Mouse (Mus musculus) myocyte (in vitro differentiated cells): ENCODE data around the gene Limch1. TPM values are rescaled to one million over a fixed set of nuclear protein-coding genes. Genes with fewer than 3 reads are reported as not detected.

Source experiments
- H3K27me3 ChIP-seq: one replicate; pipeline ENCODE4 v1.6.1; 2011; ENCODE audit not compliant: control insufficient read depth, insufficient read depth, insufficient read length
- H3K36me3 ChIP-seq: one replicate; pipeline ENCODE4 v1.6.1; 2011; ENCODE audit not compliant: control insufficient read depth, insufficient read depth
- H3K4me2 ChIP-seq: one replicate; pipeline ENCODE4 v1.6.1; 2011; ENCODE audit warnings: low read depth, control low read depth
- H3K4me3 ChIP-seq: one replicate; pipeline ENCODE4 v1.5.1; 2011; ENCODE audit warnings: mild to moderate bottlenecking, control low read depth, moderate library complexity
- H3K79me2 ChIP-seq: one replicate; pipeline ENCODE4 v1.6.1; 2011; ENCODE audit not compliant: control insufficient read depth, insufficient read depth
- H3ac ChIP-seq: one replicate; pipeline ENCODE4 v1.6.1; 2011; ENCODE audit not compliant: control insufficient read depth, insufficient read length
- CEBPB ChIP-seq: IDR thresholded peaks from 2 replicates; pipeline ENCODE4 v1.6.1; 2011; ENCODE audit warnings: mild to moderate bottlenecking, moderate library complexity; ENCODE audit not compliant: poor library complexity, insufficient read depth, severe bottlenecking
- E2F4 ChIP-seq: IDR thresholded peaks from one replicate; pipeline ENCODE4 v1.6.1; 2011; ENCODE audit warnings: mild to moderate bottlenecking, control low read depth, moderate library complexity; ENCODE audit not compliant: insufficient read depth
- MAX ChIP-seq: IDR thresholded peaks from one replicate; pipeline ENCODE4 v1.6.1; 2011; ENCODE audit warnings: low read depth, mild to moderate bottlenecking, control low read depth
- MYOD1 ChIP-seq, 3 experiments: IDR thresholded peaks; one replicate each; pipeline ENCODE4 v1.6.1; 2011; ENCODE audit warnings: control low read depth in 2 of 3, low read depth in 2 of 3, mild to moderate bottlenecking in 2 of 3, moderate library complexity in 1 of 3; ENCODE audit not compliant: insufficient read length in 2 of 3, control insufficient read depth in 1 of 3
- MYOG ChIP-seq, 3 experiments: IDR thresholded peaks; one replicate each; pipeline ENCODE4 v1.6.1; 2011; ENCODE audit warnings: control low read depth in 2 of 3, low read depth in 2 of 3, mild to moderate bottlenecking in 2 of 3; ENCODE audit not compliant: insufficient read length in 2 of 3, control insufficient read depth in 1 of 3, insufficient read depth in 1 of 3
- POLR2A ChIP-seq: IDR thresholded peaks from one replicate; pipeline ENCODE4 v1.6.1; 2011; ENCODE audit warnings: low read depth, mild to moderate bottlenecking, control low read depth, moderate library complexity; ENCODE audit not compliant: insufficient read length
- POLR2AphosphoS2 ChIP-seq: IDR thresholded peaks from one replicate; pipeline ENCODE4 v1.6.1; 2011; ENCODE audit warnings: low read depth, control low read depth; ENCODE audit not compliant: insufficient read length
- REST ChIP-seq: IDR thresholded peaks from one replicate; pipeline ENCODE4 v1.6.1; 2011; ENCODE audit warnings: mild to moderate bottlenecking, control low read depth, moderate library complexity; ENCODE audit not compliant: insufficient read depth, insufficient read length
- SRF ChIP-seq: IDR thresholded peaks from one replicate; pipeline ENCODE4 v1.6.1; 2011; ENCODE audit warnings: low read depth; ENCODE audit not compliant: control insufficient read depth, insufficient read length
- TCF12 ChIP-seq: IDR thresholded peaks from one replicate; pipeline ENCODE4 v1.6.1; 2011; ENCODE audit warnings: mild to moderate bottlenecking, control low read depth; ENCODE audit not compliant: poor library complexity, insufficient read depth, severe bottlenecking
- TCF3 ChIP-seq: IDR thresholded peaks from one replicate; pipeline ENCODE4 v1.6.1; 2011; ENCODE audit warnings: low read depth, control low read depth; ENCODE audit not compliant: insufficient read length
- USF1 ChIP-seq: IDR thresholded peaks from one replicate; pipeline ENCODE4 v1.6.1; 2011; ENCODE audit warnings: low read depth, mild to moderate bottlenecking, control low read depth, moderate library complexity
- polyA plus RNA-seq: library from polyadenylated mRNA; unstranded; fragments of >200 nt; fragmentation: generic; extraction: Trizol; gene quantifications from one replicate; pipeline ENCODE4 v1.2.1, GENCODE M21; 2012; ENCODE audit warnings: missing spikeins

Gene Limch1
- polyA plus RNA-seq, 1 experiment: 0.79 TPM

DNA sequence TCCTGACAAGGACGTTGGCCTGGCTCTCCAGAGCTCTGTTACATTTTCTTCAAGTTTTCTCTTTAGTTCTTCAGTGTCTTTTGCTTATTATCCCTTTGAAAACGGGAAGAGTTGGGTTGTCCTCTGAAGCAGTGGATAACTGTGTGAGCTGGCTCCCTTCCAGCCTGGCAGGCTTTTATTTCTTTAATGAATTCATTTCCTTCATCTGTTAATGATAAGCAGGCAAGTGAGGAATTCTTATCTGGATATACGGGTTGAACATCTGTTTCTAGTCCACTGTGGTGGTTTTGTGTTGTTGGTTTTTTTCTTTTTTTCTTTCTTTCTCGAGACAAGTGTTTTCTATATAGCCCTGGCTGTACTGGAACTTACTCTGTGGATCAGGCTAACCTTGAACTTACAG lies 22.4 kb downstream of the Limch1 start:
- H3ac ChIP-seq: no peak overlapping the region
- peaks cover 18% of the 10 kb centered on the region for H3K27me3 ChIP-seq
- H3K36me3 ChIP-seq: no peaks in the 10 kb centered on the region
- H3K4me2 ChIP-seq: no peak overlapping the region
- H3K4me3 ChIP-seq: no peak overlapping the region
- no peak for TF ChIP-seq TCF3
- no peak for TF ChIP-seq TCF12
- TF ChIP-seq MAX: no peak
- no peak for TF ChIP-seq USF1
- no peak for TF ChIP-seq REST
- no peak for TF ChIP-seq E2F4
- no peak for TF ChIP-seq MYOG (IDR thresholded peaks at IDR 0.05; ENCODE audit: control insufficient read depth in 1 of 3, insufficient read depth in 1 of 3, insufficient read length in 2 of 3, low read depth in 2 of 3)
- TF ChIP-seq SRF: no peak
- TF ChIP-seq CEBPB: no peak
- TF ChIP-seq MYOD1 (IDR thresholded peaks at IDR 0.05; ENCODE audit: control insufficient read depth in 1 of 3, insufficient read length in 2 of 3, low read depth in 2 of 3): no peak
- no peak for TF ChIP-seq POLR2AphosphoS2
- TF ChIP-seq POLR2A: no peak
- H3K79me2 ChIP-seq: no peaks in the 10 kb centered on the region

- no peaks in the 10 kb centered on the region for H3K79me2 ChIP-seq
- H3K4me2 ChIP-seq: no peak overlapping the region
- TF ChIP-seq POLR2A (no peak), TCF3 (no peak), SRF (no peak), MYOD1 (IDR thresholded peaks at IDR 0.05; ENCODE audit: control insufficient read depth in 1 of 3, insufficient read length in 2 of 3, low read depth in 2 of 3) (no peak), POLR2AphosphoS2 (no peak), MAX (no peak)
- no peaks in the 10 kb centered on the region for H3K36me3 ChIP-seq
- no peak overlapping the region for H3K4me3 ChIP-seq
- peaks cover 18% of the 10 kb centered on the region for H3K27me3 ChIP-seq
- no peak overlapping the region for H3ac ChIP-seq
These were observed 23.4 kb downstream of the Limch1 start for GRCm38 (mm10) chr5:66769070-66769469.

- TF ChIP-seq SRF (no peak), POLR2AphosphoS2 (no peak), POLR2A (no peak), CEBPB (no peak), MYOD1 (IDR thresholded peaks at IDR 0.05; ENCODE audit: control insufficient read depth in 1 of 3, insufficient read length in 2 of 3, low read depth in 2 of 3) (no peak), TCF3 (no peak), MAX (no peak), E2F4 (no peak), TCF12 (no peak)
- H3ac ChIP-seq: no peak overlapping the region
- no peak overlapping the region for H3K4me3 ChIP-seq
- H3K4me2 ChIP-seq: no peak overlapping the region
- H3K36me3 ChIP-seq: no peaks in the 10 kb centered on the region
- no peaks in the 10 kb centered on the region for H3K79me2 ChIP-seq
- peaks cover 18% of the 10 kb centered on the region for H3K27me3 ChIP-seq
These were observed 23.9 kb downstream of the Limch1 start for GRCm38 (mm10) chr5:66769558-66769957.

DNA sequence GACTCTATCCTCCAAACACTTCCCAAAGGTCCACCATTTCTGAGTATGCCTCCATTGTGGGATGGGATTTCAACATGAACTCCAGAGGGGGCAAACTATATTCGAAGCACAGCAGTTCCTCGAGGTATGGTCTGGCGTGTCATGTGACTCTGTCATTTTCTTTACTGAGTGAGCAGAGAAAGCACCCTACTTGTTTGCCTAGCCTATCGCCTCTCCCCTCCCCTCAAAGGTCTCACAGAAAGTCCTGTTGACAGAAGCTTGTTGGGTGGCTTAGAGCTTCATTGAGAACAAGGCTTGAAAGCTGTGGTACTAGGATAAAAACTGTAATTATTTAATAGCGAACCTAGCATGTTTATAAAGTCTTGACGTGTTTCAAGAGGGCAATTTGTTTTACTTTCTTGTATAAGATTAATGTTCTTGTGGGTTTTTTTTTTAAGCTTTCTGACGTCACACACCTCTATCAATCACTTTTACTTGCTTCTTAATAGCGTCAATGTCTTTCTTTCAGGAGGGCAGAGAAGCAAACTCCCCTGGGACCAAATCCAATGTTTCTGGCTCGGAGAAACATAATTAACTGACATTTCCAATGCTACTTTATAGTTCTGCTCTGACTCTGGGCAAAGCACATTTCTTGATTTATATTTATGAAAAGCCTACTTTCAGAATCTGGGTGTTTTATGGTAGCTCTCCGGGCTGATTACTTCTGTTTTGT lies 32.5 kb downstream of the Limch1 start:
- Histone ChIP-seq H3K27me3 (no peaks in the 10 kb centered on the region), H3K4me2 (no peak overlapping the region), H3K79me2 (no peaks in the 10 kb centered on the region), H3K4me3 (no peak overlapping the region), H3ac (no peak overlapping the region), H3K36me3 (no peaks in the 10 kb centered on the region)
- TF ChIP-seq POLR2A: no peak
- TF ChIP-seq SRF: no peak
- TF ChIP-seq USF1: no peak
- no peak for TF ChIP-seq TCF3

- Histone ChIP-seq H3K79me2 (no peaks in the 10 kb centered on the region), H3ac (no peak overlapping the region), H3K4me3 (no peak overlapping the region), H3K36me3 (no peaks in the 10 kb centered on the region), H3K27me3 (no peaks in the 10 kb centered on the region), H3K4me2 (no peak overlapping the region)
- TF ChIP-seq E2F4: no peak
- no peak for TF ChIP-seq POLR2A
- no peak for TF ChIP-seq CEBPB
- TF ChIP-seq REST: no peak
- no peak for TF ChIP-seq MAX
- no peak for TF ChIP-seq POLR2AphosphoS2
- TF ChIP-seq SRF: no peak
- TF ChIP-seq MYOD1 (IDR thresholded peaks at IDR 0.05; ENCODE audit: control insufficient read depth in 1 of 3, insufficient read length in 2 of 3, low read depth in 2 of 3): no peak
- TF ChIP-seq USF1: no peak
- TF ChIP-seq TCF3: no peak
- no peak for TF ChIP-seq MYOG (IDR thresholded peaks at IDR 0.05; ENCODE audit: control insufficient read depth in 1 of 3, insufficient read depth in 1 of 3, insufficient read length in 2 of 3, low read depth in 2 of 3)
- TF ChIP-seq TCF12: no peak
These were observed 34.7 kb downstream of the Limch1 start for GRCm38 (mm10) chr5:66780371-66780770.
